Mouse (Mus musculus) liver, postnatal 0 days (tissue): ENCODE measurements at regions not wholly inside any gene's neighbourhood (a gene's known extent, or its start where the extent isn't known, plus 50 kb on each side); places are given as distances from the start of the nearest gene placed in this dataset.

Experiments used
- CTCF ChIP-seq: sonication (generic); IDR thresholded peaks from 2 replicates; pipeline ENCODE4 v1.5.1; 2016; ENCODE audit warnings: antibody characterized with exemption, low read depth
- EP300 ChIP-seq: IDR thresholded peaks from 2 replicates; pipeline ENCODE4 v1.6.1; 2016; ENCODE audit warnings: antibody characterized with exemption, low read depth, mild to moderate bottlenecking

DNA sequence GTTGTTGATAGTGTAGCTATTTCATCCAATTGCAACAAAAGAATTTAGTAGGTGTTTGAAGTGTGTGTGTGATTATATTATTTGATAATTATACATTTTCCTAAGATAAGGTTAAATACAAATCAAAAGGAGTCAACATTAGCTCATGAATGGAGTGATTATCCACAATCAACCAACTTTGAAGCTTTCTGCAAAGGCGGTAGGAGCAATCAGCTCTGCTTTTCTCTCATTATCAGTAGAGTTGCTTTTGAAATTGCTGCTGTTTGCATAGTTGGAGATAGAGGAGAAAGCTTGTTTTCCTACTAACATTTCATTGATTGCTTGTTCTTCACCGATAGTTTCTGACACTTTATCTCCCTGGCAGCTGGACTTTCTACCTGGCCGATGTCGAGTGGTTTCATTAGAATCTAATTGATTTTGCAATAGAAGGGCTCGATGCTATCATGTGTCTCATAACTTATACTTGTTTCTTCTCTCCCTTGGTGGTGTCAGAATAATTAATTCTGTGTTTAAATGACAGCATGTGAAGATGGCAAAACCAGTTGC, 493.4 kb upstream of the Itga1 start:
- TF ChIP-seq EP300 = no peak
- TF ChIP-seq CTCF = no peak
